Mouse (Mus musculus) midbrain, embryonic 14.5 days (tissue): ENCODE measurements at regions not wholly inside any gene's neighbourhood (a gene's known extent, or its start where the extent isn't known, plus 50 kb on each side); places are given as distances from the start of the nearest gene placed in this dataset.

ENCODE experiments used
- ATAC-seq: fragments of 200-750 bp; cut with Nextera tagmentation; 2 replicates; pipeline ENCODE4 v1.8.0; 2017; ENCODE audit warnings: moderate number of reproducible peaks, moderate library complexity; ENCODE audit not compliant: low FRiP score, low TSS enrichment
- DNase-seq: peaks from one replicate; pipeline ENCODE4 v3.0.0-alpha.2; 2015
- H3K27ac ChIP-seq: fragments of 300-500 bp; sonication (generic); replicated peaks from 2 replicates; pipeline ENCODE4 v1.5.1; 2014; ENCODE audit warnings: mild to moderate bottlenecking, low read depth, low read length, moderate library complexity
- H3K27me3 ChIP-seq: fragments of 300-500 bp; sonication (generic); 2 replicates; pipeline ENCODE4 v1.6.1; 2014; ENCODE audit warnings: low read length, control low read depth, mixed read lengths; ENCODE audit not compliant: control insufficient read depth, insufficient read depth
- H3K36me3 ChIP-seq: fragments of 300-500 bp; sonication (generic); 2 replicates; pipeline ENCODE4 v1.6.1; 2014; ENCODE audit warnings: low read length, control low read depth; ENCODE audit not compliant: control insufficient read depth, insufficient read depth
- H3K4me1 ChIP-seq: fragments of 300-500 bp; sonication (generic); 2 replicates; pipeline ENCODE4 v1.6.1; 2014; ENCODE audit warnings: mild to moderate bottlenecking, antibody characterized with exemption, low read length, control low read depth; ENCODE audit not compliant: control insufficient read depth, insufficient read depth
- H3K4me2 ChIP-seq: fragments of 300-500 bp; sonication (generic); 2 replicates; pipeline ENCODE4 v1.6.1; 2014; ENCODE audit warnings: mild to moderate bottlenecking, low read length, moderate library complexity
- H3K4me3 ChIP-seq: fragments of 300-500 bp; sonication (generic); replicated peaks from 2 replicates; pipeline ENCODE4 v1.5.1; 2014; ENCODE audit warnings: low read depth, low read length
- H3K9ac ChIP-seq: fragments of 300-500 bp; sonication (generic); replicated peaks from 2 replicates; pipeline ENCODE4 v1.6.1; 2014; ENCODE audit warnings: mild to moderate bottlenecking, low read length, moderate library complexity
- H3K9me3 ChIP-seq: fragments of 300-500 bp; sonication (generic); 2 replicates; pipeline ENCODE4 v1.6.1; 2016; ENCODE audit warnings: low read length, control low read depth, mixed read lengths; ENCODE audit not compliant: control insufficient read depth
- WGBS: fragments of 180-500 bp; shearing (Covaris S2); extraction: QIAGEN DNeasy Blood & Tissue Kit; methylation state at CpG from one replicate; pipeline ENCODE4 v1.1.7; 2014; 5-methylcytosine and 5-hydroxymethylcytosine counted together

- 97% methylated on average over 1 of the region's 1 CpGs for WGBS
- H3K4me3 ChIP-seq: no peak overlapping the region
- no peaks in the 10 kb centered on the region for H3K9me3 ChIP-seq
- no peak for ATAC-seq
- no peak for DNase-seq
- no peak overlapping the region for H3K4me2 ChIP-seq
- no peak overlapping the region for H3K27ac ChIP-seq
- H3K36me3 ChIP-seq: no peaks in the 10 kb centered on the region
- H3K9ac ChIP-seq: no peak overlapping the region
- no peaks in the 10 kb centered on the region for H3K27me3 ChIP-seq
- no peaks in the 10 kb centered on the region for H3K4me1 ChIP-seq
Observed at GRCm38 (mm10) chr10:108016552-108016951, 104.6 kb upstream of the Otogl start.

- no peaks in the 10 kb centered on the region for H3K9me3 ChIP-seq
- no peak overlapping the region for H3K27ac ChIP-seq
- no peaks in the 10 kb centered on the region for H3K36me3 ChIP-seq
- H3K27me3 ChIP-seq: no peaks in the 10 kb centered on the region
- ATAC-seq (no peak), DNase-seq (no peak)
- no peaks in the 10 kb centered on the region for H3K4me1 ChIP-seq
- no peak overlapping the region for H3K4me2 ChIP-seq
- WGBS: 85% methylated on average over 2 of the region's 2 CpGs
- no peak overlapping the region for H3K9ac ChIP-seq
- H3K4me3 ChIP-seq: no peak overlapping the region
Observed at GRCm38 (mm10) chr10:107994836-107995585, 83.1 kb upstream of the Otogl start.

DNA sequence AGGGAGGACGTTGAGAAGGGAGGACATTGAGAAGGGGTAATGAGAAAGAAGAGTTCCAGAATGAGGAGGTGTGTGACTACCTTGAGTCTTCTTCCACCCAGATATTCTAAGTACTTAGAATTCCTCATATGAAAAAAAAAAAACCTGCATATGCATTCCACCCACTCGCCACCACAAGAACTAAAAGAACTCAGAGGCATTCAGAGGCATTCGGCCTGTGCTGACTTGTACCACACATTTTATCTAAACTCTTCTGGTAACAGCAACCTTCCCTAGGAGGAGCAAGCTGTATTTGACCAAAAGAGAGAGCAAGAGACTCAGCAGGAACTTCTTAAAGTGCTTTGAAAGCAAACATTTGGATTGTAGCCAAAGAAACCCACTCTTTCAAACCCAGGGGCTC, 80.7 kb upstream of the Otogl start:
- Histone ChIP-seq H3K27ac (no peak overlapping the region), H3K9ac (no peak overlapping the region), H3K36me3 (no peaks in the 10 kb centered on the region), H3K9me3 (no peaks in the 10 kb centered on the region), H3K4me1 (no peaks in the 10 kb centered on the region), H3K4me2 (no peak overlapping the region), H3K4me3 (no peak overlapping the region), H3K27me3 (no peaks in the 10 kb centered on the region)
- no peak for ATAC-seq
- WGBS: 88% methylated on average over 3 of the region's 3 CpGs
- DNase-seq: no peak

DNA sequence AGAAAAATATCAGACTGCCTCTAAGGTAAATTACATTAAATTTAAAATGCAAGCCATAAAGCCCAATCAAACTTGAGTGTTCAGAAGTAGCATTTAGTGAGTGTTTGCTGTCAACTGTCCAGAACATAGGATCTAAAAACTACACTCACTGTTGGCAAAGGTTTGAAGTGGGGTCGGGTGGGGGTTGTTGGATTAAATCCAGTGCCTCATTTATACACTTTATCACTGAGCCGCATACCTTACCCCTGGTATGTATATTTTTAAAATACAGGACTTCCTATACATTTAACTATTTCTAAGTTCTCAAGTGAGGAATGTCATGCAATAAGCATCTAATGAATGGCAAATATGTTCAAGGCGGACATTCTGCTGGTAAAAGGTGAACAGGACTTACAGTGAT, 78.6 kb upstream of the Otogl start:
- no peaks in the 10 kb centered on the region for H3K27me3 ChIP-seq
- H3K9ac ChIP-seq: no peak overlapping the region
- ATAC-seq (no peak), DNase-seq (no peak)
- no peaks in the 10 kb centered on the region for H3K4me1 ChIP-seq
- H3K36me3 ChIP-seq: no peaks in the 10 kb centered on the region
- H3K9me3 ChIP-seq: no peaks in the 10 kb centered on the region
- no peak overlapping the region for H3K27ac ChIP-seq
- WGBS: 93% methylated on average over 3 of the region's 3 CpGs
- no peak overlapping the region for H3K4me2 ChIP-seq
- no peak overlapping the region for H3K4me3 ChIP-seq

GRCm38 (mm10) chr10:107989913-107990312, 78.0 kb upstream of the Otogl start:
- H3K36me3 ChIP-seq: no peaks in the 10 kb centered on the region
- H3K4me1 ChIP-seq: no peaks in the 10 kb centered on the region
- no peak overlapping the region for H3K27ac ChIP-seq
- 97% methylated on average over 2 of the region's 2 CpGs for WGBS
- no peak overlapping the region for H3K4me2 ChIP-seq
- no peak overlapping the region for H3K9ac ChIP-seq
- no peaks in the 10 kb centered on the region for H3K27me3 ChIP-seq
- no peak overlapping the region for H3K4me3 ChIP-seq
- no peaks in the 10 kb centered on the region for H3K9me3 ChIP-seq
- ATAC-seq: no peak
- DNase-seq: no peak

- WGBS: 84% methylated on average over 5 of the region's 5 CpGs
Observed at GRCm38 (mm10) chr10:107982632-107983031, 70.7 kb upstream of the Otogl start.

DNA sequence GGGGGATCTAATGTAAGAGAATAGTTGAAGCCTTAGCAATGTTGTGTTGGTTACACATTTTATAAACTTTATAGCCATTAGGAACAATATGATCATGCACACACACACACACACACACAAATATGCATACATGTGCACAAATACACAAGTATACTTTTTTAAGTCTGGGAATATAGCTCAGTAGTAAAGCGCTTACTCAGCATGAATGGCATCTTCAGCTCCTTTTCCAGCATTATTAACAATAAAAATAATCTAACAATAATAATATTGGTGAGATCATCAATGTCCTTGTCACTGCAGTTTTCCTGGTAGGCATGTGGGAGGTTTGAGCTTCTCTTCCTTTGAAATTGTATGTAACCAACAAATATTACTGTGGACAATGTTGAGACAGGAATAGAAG, 70.1 kb upstream of the Otogl start:
- Histone ChIP-seq H3K4me3 (no peak overlapping the region), H3K27ac (no peak overlapping the region), H3K9me3 (no peaks in the 10 kb centered on the region), H3K4me1 (no peaks in the 10 kb centered on the region), H3K4me2 (no peak overlapping the region), H3K9ac (no peak overlapping the region), H3K27me3 (no peaks in the 10 kb centered on the region), H3K36me3 (no peaks in the 10 kb centered on the region)
- 98% methylated on average over 1 of the region's 1 CpGs for WGBS
- ATAC-seq (no peak), DNase-seq (no peak)

More at GRCm38 (mm10) chr10:107982632-107983031, 70.7 kb upstream of the Otogl start:
- no peak overlapping the region for H3K4me2 ChIP-seq
- no peak for DNase-seq
- no peak for ATAC-seq
- no peak overlapping the region for H3K27ac ChIP-seq
- H3K4me1 ChIP-seq: no peaks in the 10 kb centered on the region
- no peaks in the 10 kb centered on the region for H3K36me3 ChIP-seq
- no peak overlapping the region for H3K4me3 ChIP-seq
- no peaks in the 10 kb centered on the region for H3K27me3 ChIP-seq
- no peaks in the 10 kb centered on the region for H3K9me3 ChIP-seq
- no peak overlapping the region for H3K9ac ChIP-seq

- Histone ChIP-seq H3K9ac (no peak overlapping the region), H3K27ac (no peak overlapping the region), H3K27me3 (no peaks in the 10 kb centered on the region), H3K4me2 (no peak overlapping the region), H3K4me1 (no peaks in the 10 kb centered on the region), H3K36me3 (no peaks in the 10 kb centered on the region), H3K4me3 (no peak overlapping the region), H3K9me3 (no peaks in the 10 kb centered on the region)
- DNase-seq (no peak), ATAC-seq (no peak)
- WGBS: 99% methylated on average over 3 of the region's 3 CpGs
Observed at GRCm38 (mm10) chr10:107976392-107976965, 64.5 kb upstream of the Otogl start.

GRCm38 (mm10) chr10:107971748-107972147, 59.8 kb upstream of the Otogl start:
- Histone ChIP-seq H3K9ac (no peak overlapping the region), H3K9me3 (no peaks in the 10 kb centered on the region), H3K27me3 (no peaks in the 10 kb centered on the region), H3K4me3 (no peak overlapping the region), H3K36me3 (no peaks in the 10 kb centered on the region), H3K27ac (no peak overlapping the region), H3K4me2 (no peak overlapping the region), H3K4me1 (no peaks in the 10 kb centered on the region)
- DNase-seq: no peak
- ATAC-seq: no peak
